Mouse (Mus musculus): ENCODE results near the gene Nepn. TPM values are rescaled to one million over a fixed set of nuclear protein-coding genes. Genes with fewer than 3 reads are reported as not detected.
A peak's percentile ranks its signal among the peaks of the same experiment; 100 is the strongest.
"Not testable (repeated sequence)": the region's sequence is repeated elsewhere in the genome, so short reads cannot be mapped to it uniquely, and the experiment has no call there.

The Nepn gene
- total RNA-seq (2022): not detected

DNA sequence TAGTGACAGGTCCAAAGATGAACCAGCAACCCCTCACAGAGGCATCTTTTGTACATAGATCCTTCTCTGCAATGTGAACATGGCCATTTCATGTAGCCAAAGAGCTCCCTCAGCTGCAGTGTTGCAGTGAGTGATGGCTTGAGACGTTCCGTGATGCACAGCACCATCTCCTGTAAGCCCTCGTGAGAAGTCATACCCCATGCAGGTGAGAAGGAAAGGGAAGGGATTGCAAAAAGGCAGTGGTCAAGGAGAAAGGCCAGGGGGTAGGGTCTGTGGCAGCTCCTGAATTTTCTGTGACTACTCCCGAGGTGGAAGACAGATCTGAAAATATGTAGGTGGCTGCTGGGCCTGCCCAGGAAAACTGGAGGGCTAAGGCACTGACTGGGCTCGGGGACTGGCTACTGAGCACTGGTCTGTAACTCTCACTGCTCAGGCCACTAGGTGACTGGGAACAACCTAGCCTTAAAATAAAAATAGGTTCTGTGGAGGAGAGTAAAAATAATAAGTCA lies at the start of gene Nepn:
TSS of gene Nepn (plus strand) at position 51 of the 509 bp plus-strand sequence.
- no peak for DNase-seq (ENCODE audit: low spot score in 2 of 2)

DNA sequence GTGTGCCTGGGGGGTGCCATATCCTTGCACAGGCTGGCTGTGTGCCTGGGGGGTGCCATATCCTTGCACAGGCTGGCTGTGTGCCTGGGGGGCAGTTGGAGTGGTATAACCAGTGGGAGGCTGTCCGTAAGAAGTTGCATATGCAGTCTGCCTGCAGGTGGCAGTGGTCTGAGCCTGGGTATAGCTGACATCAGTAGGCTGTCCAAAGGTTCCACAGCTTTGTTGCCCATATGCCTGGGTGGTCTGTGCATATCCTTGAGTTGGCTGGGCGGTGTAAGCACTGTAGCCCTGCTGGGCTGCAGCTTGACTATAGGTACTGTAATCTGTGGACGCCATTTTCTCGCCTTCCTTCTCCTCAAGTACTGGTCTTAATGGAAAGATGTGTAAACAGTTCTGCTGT lies 45.4 kb upstream of the Nepn start:
- not testable (repeated sequence) for DNase-seq (ENCODE audit: low spot score in 2 of 2)

DNA sequence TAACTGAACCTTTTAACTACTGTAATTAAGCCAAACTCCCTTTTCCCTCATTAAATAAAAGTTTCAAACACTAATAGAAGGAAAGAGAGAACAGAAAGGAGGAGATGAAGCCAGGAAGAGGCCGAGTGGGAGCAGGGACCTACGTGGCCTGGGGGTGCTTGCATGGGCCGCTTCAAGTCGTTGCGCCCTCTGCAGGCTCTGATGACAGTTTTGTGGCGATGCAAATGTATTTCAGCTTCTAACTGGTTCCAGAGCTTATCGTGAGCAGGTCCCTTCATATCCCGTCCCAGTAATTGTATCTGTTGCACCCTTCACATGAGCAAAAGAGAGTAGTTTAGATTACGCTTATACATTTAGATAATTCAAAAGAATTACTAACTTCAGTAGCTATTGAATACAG lies 35.6 kb upstream of the Nepn start:
- no peak for DNase-seq (ENCODE audit: low spot score in 2 of 2)

DNA sequence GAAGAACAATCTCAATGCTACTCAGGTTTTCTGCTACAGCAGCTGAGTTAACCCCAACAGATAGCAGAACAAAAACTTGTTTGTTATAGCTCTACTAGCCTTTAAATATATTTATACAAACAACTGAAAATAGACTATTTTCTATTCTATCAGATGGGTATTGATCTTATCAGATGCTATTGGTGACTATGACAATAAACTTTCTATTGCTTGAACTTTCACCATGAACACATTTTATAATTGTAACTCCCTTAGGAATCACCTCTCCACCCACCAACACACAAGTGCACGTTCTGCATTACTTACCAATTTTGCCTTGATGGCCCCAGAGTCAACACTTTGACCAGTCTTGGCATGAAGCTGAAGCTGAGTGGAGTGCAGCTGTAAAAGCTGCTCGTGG lies 30.3 kb upstream of the Nepn start, which contains the start of gene Gm26741:
TSS of gene Gm26741 (plus strand) at position 301 of the 400 bp plus-strand sequence.
- no peak for DNase-seq (ENCODE audit: low spot score in 2 of 2)

DNA sequence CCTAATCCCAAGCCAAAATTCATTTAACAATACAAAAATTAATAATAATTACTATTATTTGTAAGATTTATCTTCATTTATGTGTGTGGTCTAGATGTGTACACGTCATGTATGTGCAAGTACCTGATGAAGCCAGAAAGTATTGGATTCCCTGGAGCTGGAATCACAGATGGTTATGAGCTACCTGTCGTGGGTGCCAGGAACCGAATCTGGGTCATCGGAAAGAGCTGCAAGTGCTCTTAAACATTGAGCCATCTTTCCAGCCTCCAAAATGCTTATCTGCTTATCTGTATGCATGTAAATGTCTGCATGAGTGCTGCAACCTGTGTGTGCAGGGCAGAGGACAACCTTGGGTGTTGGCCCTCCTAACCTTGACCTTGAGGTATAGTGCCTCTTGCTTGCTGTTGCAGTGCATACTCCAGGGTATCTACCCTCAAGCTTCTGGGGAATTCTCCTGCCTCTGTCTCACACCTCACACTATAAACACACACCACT lies 28.5 kb upstream of the Nepn start:
- no peak for DNase-seq (ENCODE audit: low spot score in 2 of 2)

DNA sequence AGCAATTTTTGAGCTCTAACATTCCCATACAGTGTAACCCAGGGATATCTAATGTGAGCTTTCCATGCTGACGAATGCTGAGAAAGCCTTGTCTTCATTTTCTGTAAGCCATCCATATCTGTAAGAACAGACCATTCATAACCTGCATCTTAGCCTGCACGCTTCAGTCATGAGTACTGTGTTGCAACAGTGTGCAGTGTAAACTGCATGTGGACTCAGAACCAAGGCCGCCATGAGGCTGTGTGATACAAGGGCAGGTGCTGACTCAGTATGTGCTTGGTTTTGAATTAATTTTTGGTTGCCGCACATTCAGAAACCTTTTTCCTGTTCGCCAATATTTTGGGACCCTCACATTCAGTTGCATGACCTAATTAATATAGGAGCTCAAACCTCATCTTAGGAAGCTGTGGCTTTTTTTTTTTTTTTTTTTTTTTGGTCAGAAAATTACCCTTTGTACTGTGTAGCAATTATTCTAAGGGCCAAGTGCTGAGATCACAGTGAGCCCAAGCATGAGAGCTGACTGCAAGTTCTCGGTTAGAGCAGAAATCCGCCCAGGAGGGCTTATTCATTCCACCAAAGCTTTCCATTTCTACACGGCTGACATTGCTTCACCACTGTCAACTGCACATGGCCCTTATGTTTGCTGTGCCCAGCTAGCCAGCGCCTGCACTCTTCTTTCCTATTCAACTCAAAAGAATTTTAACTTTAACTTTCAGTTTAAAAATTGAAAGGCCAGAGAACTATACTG lies 27.7 kb upstream of the Nepn start:
- no peak for DNase-seq (ENCODE audit: low spot score in 2 of 2)

DNA sequence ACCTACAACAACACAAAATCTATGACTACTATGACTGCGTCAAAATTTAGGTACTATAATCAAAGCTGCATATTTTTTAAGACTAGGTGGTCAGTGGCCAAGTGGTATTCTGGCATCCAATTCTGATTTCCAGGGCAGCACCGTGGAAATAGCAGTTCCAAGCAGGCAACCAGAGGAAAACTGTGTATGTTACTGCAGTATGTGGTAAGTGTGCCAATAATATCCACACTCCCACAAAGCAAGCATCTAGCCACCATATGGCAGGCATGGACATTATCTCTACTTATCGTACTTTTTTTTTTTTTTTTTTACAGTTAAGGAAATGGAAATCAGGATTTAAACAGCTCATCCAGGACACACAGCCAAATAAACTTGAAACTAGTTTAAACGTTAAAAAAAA lies 20.4 kb upstream of the Nepn start:
- no peak for DNase-seq (ENCODE audit: low spot score in 2 of 2)

DNA sequence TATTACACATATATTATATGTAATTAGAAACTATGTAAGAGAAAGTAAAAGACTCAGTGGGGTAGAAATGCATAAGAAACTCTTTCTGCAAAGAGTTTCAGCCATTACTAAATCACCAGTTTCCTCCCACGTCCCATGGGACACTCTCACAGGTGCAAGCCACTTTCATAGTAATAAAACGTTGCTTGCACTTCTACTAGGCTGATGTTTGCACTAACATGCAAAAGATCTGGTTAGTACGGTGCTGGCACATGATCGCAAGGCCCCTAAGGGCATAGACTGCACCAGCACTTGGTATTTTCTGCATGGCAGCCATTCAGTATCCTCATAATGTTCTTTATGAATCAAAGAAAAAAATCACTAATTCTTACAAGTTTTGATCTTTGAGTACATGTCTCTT lies 14.9 kb upstream of the Nepn start:
- DNase-seq (ENCODE audit: low spot score in 2 of 2): no peak

DNA sequence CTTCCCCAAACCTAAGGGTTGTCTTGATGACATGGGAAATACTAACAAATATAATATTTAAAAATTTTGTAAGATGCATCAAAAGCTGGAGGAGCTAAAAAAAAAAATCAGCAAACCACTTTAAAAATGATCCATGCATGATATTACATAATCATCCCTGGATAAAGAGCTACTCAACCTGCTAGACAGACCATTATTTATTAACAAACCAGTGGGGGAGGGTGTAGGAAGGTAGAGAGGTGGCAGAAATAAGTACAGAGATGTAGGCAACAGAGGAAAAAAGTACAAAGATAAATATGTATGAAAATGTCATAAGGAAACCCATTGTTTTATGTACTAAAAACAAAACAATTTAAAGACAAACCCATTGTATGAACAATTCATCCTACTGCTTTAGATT lies 14.1 kb upstream of the Nepn start:
- DNase-seq (ENCODE audit: low spot score in 2 of 2): no peak

DNA sequence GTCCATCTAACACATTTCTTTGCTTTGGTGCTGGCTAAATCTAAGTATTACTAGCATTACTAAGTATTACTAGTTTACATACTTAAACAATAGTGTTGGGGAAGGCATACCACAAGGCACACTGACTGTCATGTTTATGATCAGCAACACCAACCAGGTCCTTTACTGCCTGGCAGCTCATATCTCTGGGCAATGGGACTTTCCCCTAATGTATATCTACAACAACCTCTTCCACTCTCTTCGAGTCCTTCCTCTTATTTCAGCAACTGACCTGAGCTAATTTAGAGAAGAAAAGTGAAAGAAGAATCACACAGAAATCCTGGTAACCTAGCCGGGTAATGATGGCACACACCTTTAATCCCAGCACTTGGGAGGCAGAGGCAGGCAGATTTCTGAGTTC lies 12.3 kb upstream of the Nepn start:
- no peak for DNase-seq (ENCODE audit: low spot score in 2 of 2)

DNA sequence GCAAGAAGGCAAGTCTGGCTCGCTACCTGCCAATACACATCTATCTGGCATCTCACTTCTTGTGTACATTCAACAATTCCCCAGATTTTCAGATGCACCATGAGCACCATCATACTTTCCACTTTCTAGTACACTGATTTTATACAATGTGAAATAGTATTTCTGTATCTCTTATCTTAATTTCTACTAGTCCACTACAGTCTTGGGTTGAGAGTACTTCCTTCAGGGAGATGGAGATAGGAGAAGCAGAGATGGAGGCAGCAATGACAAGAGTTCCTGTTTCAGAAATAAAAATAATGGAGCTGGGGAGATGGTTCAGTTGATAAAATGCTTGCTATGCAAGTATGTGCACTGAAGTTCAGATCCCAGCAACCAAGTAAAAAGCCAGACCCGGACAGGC lies 11.0 kb upstream of the Nepn start:
- no peak for DNase-seq (ENCODE audit: low spot score in 2 of 2)

DNA sequence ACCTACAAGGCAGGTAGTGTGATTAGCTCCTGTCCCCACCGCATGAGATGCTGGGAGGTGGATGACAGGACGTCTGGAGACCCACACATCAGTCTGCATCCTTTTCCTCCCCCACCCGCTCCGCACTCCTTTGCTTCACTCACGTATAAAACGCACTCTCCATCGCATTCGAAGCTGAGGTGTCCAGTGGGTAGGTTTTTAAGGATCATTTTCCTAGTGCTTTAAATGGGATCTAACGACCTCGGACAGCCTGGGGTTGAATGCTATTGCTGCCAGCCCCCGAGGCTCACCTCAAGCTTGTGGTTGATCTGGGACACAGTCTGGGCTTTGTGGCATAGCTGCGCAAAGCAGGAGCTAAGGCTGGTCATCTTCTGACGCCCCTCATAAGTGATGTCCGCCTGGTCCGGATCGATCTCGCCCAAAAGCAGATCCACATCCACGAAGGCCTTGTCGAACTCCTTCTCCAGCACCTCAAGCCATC lies 7.4 kb upstream of the Nepn start:
- DNase-seq (ENCODE audit: low spot score in 2 of 2): no peak

DNA sequence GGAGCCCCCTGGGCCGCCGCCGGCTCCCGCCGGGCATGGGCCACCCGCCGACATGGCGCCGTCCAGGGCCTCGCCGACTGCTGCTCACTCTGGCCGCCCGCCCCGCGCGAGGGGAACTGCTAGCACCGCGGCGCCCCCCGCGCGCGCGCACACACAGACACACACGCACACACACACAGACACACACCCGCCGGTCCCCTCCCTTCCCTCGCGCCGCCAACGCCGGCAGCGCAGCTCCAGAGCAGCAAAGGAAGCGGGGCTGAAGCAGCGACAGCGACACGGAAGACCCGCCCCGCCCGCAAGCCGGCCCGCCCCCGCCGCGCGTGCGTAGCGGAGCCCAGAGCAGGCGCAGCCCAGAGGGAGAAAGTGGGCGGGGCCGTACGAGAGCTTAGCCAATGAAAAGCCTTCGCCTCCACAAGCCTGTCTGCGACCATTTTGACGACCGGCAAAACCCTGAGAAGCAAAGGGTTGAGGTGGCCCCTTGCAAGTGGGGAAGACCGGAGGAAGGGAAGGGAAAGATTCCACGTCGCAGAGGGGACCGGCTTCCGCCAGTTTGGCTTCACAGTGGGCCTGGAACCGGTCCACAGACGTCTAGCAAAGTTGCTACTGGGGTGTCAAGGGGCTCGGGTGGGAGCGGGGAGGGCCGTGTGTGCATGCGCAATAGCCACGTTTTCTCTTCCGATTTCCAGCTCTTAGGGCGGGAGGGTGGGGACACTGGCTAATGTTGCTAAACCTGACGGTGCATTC lies 6.8 kb upstream of the Nepn start, which contains the start of gene Gopc:
TSS of gene Gopc (minus strand) at position 280 of the 747 bp plus-strand sequence.
- peak; percentile 95 to 97 for DNase-seq (ENCODE audit: low spot score in 2 of 2)

DNA sequence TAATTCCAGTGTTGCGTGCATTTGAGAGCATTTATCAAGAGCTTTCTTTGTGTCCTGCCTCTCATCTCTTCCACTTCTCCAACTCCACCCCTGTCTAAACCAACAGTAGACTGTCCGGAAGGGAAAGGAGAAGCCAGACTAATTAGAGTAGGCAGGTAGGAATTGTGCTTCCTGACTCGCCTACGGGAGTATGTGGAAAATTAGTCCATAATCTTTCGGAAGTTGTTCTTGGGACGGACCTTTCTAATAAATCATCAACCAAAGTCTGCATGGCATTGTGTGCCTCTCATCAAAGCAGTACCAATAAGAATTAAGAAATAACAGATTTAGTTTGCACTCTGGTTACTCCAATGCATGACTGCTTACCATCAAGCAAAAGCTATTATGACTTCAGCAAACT lies 5.8 kb upstream of the Nepn start:
- no peak for DNase-seq (ENCODE audit: low spot score in 2 of 2)

DNA sequence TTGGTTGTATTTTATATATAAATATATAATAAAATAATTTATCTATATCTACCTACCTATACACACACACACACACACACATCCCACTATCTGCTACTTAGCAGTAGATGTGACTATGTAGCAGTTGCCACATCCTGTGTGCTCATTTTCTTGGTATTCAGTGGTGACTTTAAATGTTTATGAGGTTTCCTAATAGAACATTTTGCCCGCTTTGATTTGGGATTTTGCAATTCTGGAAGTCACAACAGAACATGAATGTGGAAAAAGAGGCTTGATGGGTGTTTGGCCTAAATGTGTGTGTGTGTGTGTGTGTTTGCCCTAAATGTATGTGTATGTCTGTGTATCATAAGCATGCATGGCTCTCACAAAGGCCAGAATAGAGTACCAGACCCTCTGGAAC lies 5.2 kb upstream of the Nepn start:
- DNase-seq (ENCODE audit: low spot score in 2 of 2): no peak

DNA sequence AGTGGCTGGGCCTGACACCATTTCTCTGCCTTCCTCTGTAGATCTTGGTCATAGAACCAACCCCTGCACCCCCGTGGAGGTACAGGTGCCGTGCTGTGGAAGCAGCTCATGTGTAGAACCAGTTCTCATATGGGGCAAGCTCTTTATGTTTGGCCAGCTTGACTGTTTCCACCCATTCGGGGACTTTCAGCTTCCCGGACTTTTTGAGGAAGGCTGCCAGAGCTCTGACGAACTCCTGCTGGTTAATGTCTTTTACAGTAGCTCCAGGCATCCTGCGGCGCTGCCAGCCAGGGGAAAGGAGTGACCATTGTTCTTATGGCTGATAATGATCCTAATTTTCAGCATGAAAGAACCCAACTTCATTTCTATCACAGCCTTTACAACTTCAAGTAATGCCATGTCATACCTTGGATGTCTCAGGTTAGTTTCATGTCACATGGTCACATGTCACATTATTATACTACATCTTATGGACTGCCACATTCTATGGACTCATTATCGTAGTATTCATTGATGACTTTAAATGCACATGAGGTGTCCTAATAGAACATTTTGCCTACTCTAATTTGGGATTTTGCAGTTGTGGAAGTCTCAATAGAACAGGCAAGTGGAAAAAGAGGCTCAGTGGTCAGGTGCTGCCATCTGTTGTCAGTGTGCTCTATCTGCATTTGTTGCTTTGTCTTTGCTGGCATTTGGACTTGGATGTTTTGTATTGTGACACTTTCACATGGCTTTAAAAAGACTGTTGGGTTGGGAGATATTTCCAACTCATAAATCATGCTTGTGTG lies 3.8 kb upstream of the Nepn start:
- DNase-seq (ENCODE audit: low spot score in 2 of 2): peak in 1 of 2 experiments; percentile 39

DNA sequence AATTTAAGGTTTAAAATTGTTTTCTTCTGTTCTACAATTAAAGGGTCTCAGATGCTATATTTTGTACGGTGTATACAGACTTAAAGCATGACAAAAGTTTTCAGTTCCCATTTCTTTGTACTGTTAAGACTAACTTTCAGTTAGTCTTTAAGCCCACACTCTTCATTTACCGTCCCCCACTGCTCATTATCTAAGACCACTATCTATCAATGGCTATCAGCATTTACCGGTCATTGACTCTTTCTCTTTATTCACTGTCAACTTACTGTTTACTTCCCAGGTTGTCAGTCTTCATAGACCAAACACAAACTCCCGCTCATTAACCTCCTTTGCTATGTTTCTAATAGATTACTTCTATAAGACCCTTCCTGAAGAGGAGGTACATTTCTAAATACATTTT lies 1.6 kb upstream of the Nepn start:
- no peak for DNase-seq (ENCODE audit: low spot score in 2 of 2)

DNA sequence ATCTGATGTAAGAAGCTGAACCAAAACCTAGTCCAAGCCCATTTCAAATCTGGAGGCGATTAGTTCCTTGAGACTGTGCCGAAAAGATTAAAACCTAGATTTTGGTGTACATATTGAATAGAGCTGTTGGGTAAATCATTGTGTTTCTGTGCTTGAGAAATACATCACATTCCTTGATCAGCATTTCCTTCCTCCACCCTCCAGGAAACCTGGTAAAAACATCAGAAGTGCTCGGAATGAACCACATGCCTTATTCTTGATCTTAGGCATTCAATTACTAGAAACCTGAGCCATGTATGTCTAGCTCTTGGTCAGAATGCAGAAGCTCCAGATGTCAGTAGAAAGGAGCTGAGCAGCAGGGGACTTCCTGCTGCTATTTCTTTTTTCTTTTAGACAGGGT lies 666 bp downstream of the Nepn start:
- no peak for DNase-seq (ENCODE audit: low spot score in 2 of 2)

DNA sequence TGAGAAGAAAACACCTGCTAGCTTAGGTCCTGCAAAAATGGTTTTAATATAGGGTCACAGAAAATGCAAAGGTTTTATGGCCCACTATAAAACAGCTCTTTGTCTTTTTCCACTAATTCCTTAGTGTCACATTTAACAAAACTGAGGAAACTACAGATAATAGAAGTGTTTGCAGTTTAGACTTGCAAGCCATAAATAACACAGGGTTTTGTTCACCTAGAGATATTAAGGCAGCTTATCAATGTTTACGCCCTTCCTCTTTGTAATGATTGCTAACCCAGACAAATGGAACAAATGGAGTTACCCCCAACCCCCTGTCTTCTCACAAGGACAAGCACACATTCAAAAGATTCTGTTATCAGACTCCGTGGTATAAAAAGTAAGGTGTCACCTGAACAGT lies 2.4 kb downstream of the Nepn start:
- DNase-seq (ENCODE audit: low spot score in 2 of 2): no peak

DNA sequence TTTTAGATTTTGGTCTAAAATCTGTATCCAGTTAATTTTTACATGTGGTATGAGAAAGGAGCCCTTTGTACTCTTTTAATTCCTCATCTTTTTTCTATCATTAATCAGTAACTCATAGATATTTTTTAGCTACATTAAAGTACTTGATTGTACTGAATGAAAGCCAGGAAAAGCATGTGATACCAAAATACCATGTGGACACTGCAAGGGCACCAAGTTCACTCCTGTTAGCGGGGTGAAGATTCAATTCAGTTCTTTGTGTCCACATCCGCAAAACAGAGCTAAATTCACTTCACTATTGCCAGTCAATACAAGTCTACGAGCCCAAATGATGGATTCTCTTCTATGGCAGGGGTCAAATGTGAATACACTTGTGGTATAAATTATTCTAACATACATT lies 7.9 kb downstream of the Nepn start:
- DNase-seq (ENCODE audit: low spot score in 2 of 2): no peak

DNA sequence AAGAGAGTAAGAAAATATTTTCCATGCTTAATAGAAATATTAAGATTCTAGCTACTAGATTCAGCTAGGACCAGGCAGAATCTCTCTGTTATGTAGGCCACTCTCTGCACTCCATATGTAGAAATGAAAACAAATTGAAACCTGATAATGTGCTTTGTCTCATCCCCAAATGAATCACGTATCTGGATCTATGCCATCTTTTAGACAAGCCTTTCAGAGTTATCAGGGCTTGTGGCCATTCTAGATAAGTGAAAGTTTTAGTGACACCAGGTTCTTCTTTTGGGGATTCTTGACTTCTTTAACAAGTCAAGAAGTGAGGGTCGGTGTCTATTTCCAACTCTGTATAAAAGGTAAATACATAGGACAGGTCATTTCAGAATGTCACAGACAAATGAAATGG lies 9.9 kb downstream of the Nepn start:
- no peak for DNase-seq (ENCODE audit: low spot score in 2 of 2)

DNA sequence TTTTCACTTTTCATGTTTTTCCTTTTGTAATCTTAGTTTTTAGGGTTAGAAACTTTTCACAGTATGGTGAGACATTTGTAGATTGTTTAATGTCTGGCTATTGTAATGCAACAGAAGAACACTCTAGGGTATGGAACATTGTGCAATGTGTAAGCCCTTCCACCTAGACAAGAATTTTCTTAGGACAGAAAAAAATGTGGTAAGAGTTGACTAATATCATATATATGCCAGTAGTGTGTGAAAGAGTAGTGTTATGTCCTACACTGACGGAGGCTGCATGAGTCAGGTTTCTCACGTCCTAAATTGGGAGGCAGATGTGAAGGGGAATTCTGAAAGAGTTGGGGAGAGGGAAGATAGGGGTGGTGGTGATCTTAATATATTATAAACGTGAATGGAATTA lies 10.9 kb downstream of the Nepn start:
- no peak for DNase-seq (ENCODE audit: low spot score in 2 of 2)

Data from layer of hippocampus, adult 8-10 months (tissue).